Mouse (Mus musculus): Measurements from ENCODE around the gene Ubqln1. TPM values are rescaled to one million over a fixed set of nuclear protein-coding genes. Genes with fewer than 3 reads are reported as not detected.

Ubqln1 gene
- polyA plus RNA-seq, 1 experiment from 2014 or later: 80.2 TPM

- WGBS: 1% methylated on average over 76 of the region's 92 CpGs
- peak overlapping the region; percentile 98 for H3K4me3 ChIP-seq (ENCODE audit: low read length)
- ATAC-seq: no peak
- peak overlapping the region; percentile 99 for H3K9ac ChIP-seq (ENCODE audit: low read depth, low read length)
- peak overlapping the region; percentile 68 for H3K4me2 ChIP-seq (ENCODE audit: low read depth, low read length)
- H3K27me3 ChIP-seq (replicated peaks; ENCODE audit: control insufficient read depth, insufficient read depth, low read length): no peaks in the 10 kb centered on the region
- peak overlapping the region; percentile 98 for H3K27ac ChIP-seq (ENCODE audit: low read length)
- no peaks in the 10 kb centered on the region for H3K9me3 ChIP-seq (ENCODE audit: control insufficient read depth, low read length)
- H3K36me3 ChIP-seq (ENCODE audit: control insufficient read depth, insufficient read depth, low read length): no peaks in the 10 kb centered on the region
- H3K4me1 ChIP-seq (ENCODE audit: control insufficient read depth, insufficient read depth, low read length): peaks cover 18% of the 10 kb centered on the region
Observed at GRCm38 (mm10) chr13:58126862-58127765, 88.3 kb downstream of the Ubqln1 start.

Other genes with a start within 250 kb of the Ubqln1 start
- 1.9 and 2.4 TPM in 2 replicates for gene Klhl3, start 102.1 kb downstream of the Ubqln1 start, polyA plus RNA-seq (2015; fragmentation: Nextera tagmentation; extraction: Ambion mirVana)
- 20.0 and 20.9 TPM in 2 replicates for gene Hnrnpa0, start 87.1 kb downstream of the Ubqln1 start, polyA plus RNA-seq (2015; fragmentation: Nextera tagmentation; extraction: Ambion mirVana)
- 53.8 and 54.1 TPM in 2 replicates for gene Idnk, start 58.0 kb downstream of the Ubqln1 start, polyA plus RNA-seq (2015; fragmentation: Nextera tagmentation; extraction: Ambion mirVana)
- 10.0 and 10.9 TPM in 2 replicates for gene Gkap1, start 60.0 kb upstream of the Ubqln1 start, polyA plus RNA-seq (2015; fragmentation: Nextera tagmentation; extraction: Ambion mirVana)
- 0.32 and 0.66 TPM in 2 replicates for gene Kif27, start 143.5 kb upstream of the Ubqln1 start, polyA plus RNA-seq (2015; fragmentation: Nextera tagmentation; extraction: Ambion mirVana)
- gene 2210016F16Rik, start 169.6 kb upstream of the Ubqln1 start, polyA plus RNA-seq (2015; fragmentation: Nextera tagmentation; extraction: Ambion mirVana): 48.7 and 55.7 TPM in 2 replicates
- 20.2 and 20.8 TPM in 2 replicates for gene Rmi1, start 186.6 kb upstream of the Ubqln1 start, polyA plus RNA-seq (2015; fragmentation: Nextera tagmentation; extraction: Ambion mirVana)
- gene Hnrnpk, start 187.7 kb upstream of the Ubqln1 start, polyA plus RNA-seq (2015; fragmentation: Nextera tagmentation; extraction: Ambion mirVana): 1,107 and 1,211 TPM in 2 replicates